Mouse (Mus musculus) lung, adult 2 months (tissue): ENCODE results near the gene Irak4.

Experiments
- CTCF ChIP-seq: fragments of 200-500 bp; IDR thresholded peaks from 2 replicates; pipeline ENCODE4 v1.5.1; 2011; ENCODE audit warnings: mild to moderate bottlenecking, low read length, control low read depth; ENCODE audit not compliant: insufficient read depth
- POLR2A ChIP-seq: fragments of 200-500 bp; IDR thresholded peaks from 2 replicates; pipeline ENCODE4 v1.6.1; 2011; ENCODE audit warnings: low read depth, mild to moderate bottlenecking, control low read depth, low read length, borderline replicate concordance; ENCODE audit errors: extremely low read depth

DNA sequence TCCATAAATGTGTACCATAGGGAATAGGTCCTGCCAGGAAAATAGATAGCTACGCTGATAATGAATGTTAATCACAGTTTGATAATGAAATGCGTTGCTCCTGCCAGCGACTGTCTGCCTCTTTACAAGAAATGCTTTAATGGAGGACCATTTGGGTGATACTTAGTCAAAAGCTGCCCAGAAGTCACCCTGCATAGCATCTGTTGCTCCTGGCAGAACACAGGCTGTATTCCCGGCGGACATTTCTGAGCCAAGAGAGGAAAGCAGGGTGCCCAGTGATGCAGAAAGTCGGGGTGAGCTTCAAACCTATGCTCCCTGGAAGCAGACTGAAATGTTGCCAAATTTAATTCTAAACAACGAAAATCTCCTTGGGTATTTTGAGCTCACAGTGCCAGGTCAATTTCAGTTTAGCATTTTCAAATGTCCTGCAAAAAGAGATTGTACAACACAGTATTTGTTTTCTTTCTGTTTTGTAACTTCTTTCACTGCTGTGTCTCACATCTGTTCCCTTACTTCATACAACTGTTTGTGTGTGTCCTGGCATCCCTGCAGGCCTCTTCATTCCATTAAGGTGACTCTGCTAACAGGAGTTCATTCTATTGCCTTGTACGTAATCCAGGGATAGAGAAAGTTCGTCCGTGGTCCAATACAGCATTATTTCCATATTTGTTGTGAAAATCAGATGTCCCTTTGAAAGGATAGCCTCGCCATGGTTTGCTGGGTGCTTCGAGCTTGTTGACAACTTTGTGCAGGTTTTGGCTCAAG is 39.8 kb upstream of the Irak4 start:
- no peak for TF ChIP-seq CTCF
- TF ChIP-seq POLR2A: no peak
